Mouse (Mus musculus) 3T3-L1 (cell line): ENCODE results near the gene Tle2.

Experiments
- DNase-seq: peaks from one replicate; pipeline ENCODE4 v3.0.0-alpha.2; 2015; ENCODE audit warnings: low read depth, low spot score

The Tle2 gene

GRCm38 (mm10) chr10:81575208-81575631, 859 bp downstream of the Tle2 start:
- no peak for DNase-seq

- DNase-seq = peak; percentile 54
These were observed 1.3 kb downstream of the Tle2 start for GRCm38 (mm10) chr10:81575695-81576094.

- no peak for DNase-seq
These were observed 5.6 kb downstream of the Tle2 start for GRCm38 (mm10) chr10:81579967-81580366.

- no peak for DNase-seq
These were observed 6.2 kb downstream of the Tle2 start for GRCm38 (mm10) chr10:81580441-81581070.

GRCm38 (mm10) chr10:81583347-81583746, 9.0 kb downstream of the Tle2 start:
- DNase-seq = no peak

GRCm38 (mm10) chr10:81588739-81589138, 14.4 kb downstream of the Tle2 start:
- DNase-seq = no peak

- peak; percentile 33 for DNase-seq
These were observed 17.5 kb downstream of the Tle2 start for GRCm38 (mm10) chr10:81591846-81592245.

- DNase-seq = no peak
These were observed 18.3 kb downstream of the Tle2 start for GRCm38 (mm10) chr10:81592631-81593030.

- DNase-seq = no peak
These were observed 18.9 kb downstream of the Tle2 start for GRCm38 (mm10) chr10:81593223-81593622.

- DNase-seq = no peak
These were observed 19.6 kb downstream of the Tle2 start for GRCm38 (mm10) chr10:81593935-81594334.

- no peak for DNase-seq
These were observed 21.2 kb downstream of the Tle2 start for GRCm38 (mm10) chr10:81595599-81595998.

GRCm38 (mm10) chr10:81596611-81597010, 22.2 kb downstream of the Tle2 start:
- peak; percentile 94 for DNase-seq

GRCm38 (mm10) chr10:81597137-81597950, 23.0 kb downstream of the Tle2 start:
- DNase-seq = peak; percentile 96

- no peak for DNase-seq
These were observed 24.0 kb downstream of the Tle2 start for GRCm38 (mm10) chr10:81598342-81598741.

- DNase-seq = no peak
These were observed 24.5 kb downstream of the Tle2 start for GRCm38 (mm10) chr10:81598871-81599270.

GRCm38 (mm10) chr10:81599630-81600029, 25.3 kb downstream of the Tle2 start:
- no peak for DNase-seq

GRCm38 (mm10) chr10:81600096-81600495, 25.7 kb downstream of the Tle2 start:
- DNase-seq = no peak

- peak; percentile 78 for DNase-seq
These were observed 26.4 kb downstream of the Tle2 start, which contains the start of gene Tle6 for GRCm38 (mm10) chr10:81600738-81601203. Tle6 (minus strand) TSS chr10:81601073.

GRCm38 (mm10) chr10:81601396-81601905, 27.1 kb downstream of the Tle2 start:
- no peak for DNase-seq

GRCm38 (mm10) chr10:81602741-81603151, 28.4 kb downstream of the Tle2 start:
- peak; percentile 78 for DNase-seq

GRCm38 (mm10) chr10:81604019-81604967, 29.9 kb downstream of the Tle2 start:
- DNase-seq = no peak
